Mouse (Mus musculus): ENCODE results near the gene Nrxn2. TPM values are rescaled to one million over a fixed set of nuclear protein-coding genes. Genes with fewer than 3 reads are reported as not detected.

Nrxn2 gene
- polyA plus RNA-seq, 1 experiment: 7.0 TPM

GRCm38 (mm10) chr19:6400096-6401086, 18.1 kb upstream of the Nrxn2 start:
- H3K4me1 ChIP-seq (ENCODE audit: control insufficient read depth, insufficient read depth, low read length): peaks cover 2% of the 10 kb centered on the region
- H3K36me3 ChIP-seq (ENCODE audit: control insufficient read depth, insufficient read depth, low read length, poor library complexity, severe bottlenecking): no peaks in the 10 kb centered on the region
- H3K9ac ChIP-seq (ENCODE audit: low read depth, poor library complexity, severe bottlenecking): peak overlapping the region; percentile 86
- H3K4me3 ChIP-seq (ENCODE audit: low read depth, low read length): peak overlapping the region; percentile 49
- H3K27me3 ChIP-seq (ENCODE audit: control insufficient read depth, insufficient read depth, low read length, poor library complexity, severe bottlenecking): no peaks in the 10 kb centered on the region
- no peak overlapping the region for H3K27ac ChIP-seq (ENCODE audit: insufficient read depth, low read length)
- H3K9me3 ChIP-seq (replicated peaks; ENCODE audit: control insufficient read depth, insufficient read depth, low read length, poor library complexity, severe bottlenecking): no peaks in the 10 kb centered on the region
- TF ChIP-seq CTCF (IDR thresholded peaks at IDR 0.05; ENCODE audit: low read depth, low read length) (no peak), POLR2A (IDR thresholded peaks at IDR 0.05; ENCODE audit: insufficient read depth, low read length) (no peak), EP300 (IDR thresholded peaks at IDR 0.05; ENCODE audit: insufficient read depth, low read depth, low read length) (no peak)

DNA sequence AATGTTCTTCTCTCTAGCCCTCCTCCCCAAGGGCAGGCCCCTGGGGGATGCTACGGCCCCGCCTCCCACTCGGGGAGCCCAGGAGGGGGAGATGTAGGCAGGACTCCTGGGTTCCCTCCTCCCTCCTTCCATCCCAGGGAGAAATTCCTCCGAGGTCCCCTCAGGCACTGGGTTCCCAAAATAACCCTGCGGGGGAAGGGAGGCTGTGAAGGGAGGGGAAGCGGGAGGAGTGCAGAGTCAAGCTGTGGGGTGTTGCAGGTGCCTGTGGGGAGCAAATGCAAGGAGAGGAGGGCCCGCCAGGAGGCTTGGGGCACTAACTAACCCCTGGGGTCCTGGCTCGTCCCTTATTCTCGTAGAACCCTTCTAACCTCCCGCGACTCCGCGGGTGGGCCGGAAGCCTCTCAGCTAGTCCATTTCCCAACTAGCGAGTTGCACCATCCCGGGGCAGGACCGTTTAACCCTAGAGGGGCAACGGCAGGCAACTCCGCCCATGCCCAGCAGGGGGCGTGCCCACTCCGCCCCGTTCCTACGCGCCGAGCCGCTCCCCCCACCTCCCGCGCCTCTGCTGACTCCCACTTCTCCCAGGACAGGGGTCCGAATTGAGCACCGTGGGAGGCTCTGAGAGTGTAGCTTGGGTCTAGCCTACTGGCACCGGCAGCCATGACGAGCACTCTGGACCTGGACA, 17.3 kb upstream of the Nrxn2 start:
- Histone ChIP-seq H3K4me1 (ENCODE audit: control insufficient read depth, insufficient read depth, low read length) (peaks cover 2% of the 10 kb centered on the region), H3K9ac (ENCODE audit: low read depth, poor library complexity, severe bottlenecking) (peak overlapping the region; percentile 2; the same call in 1 of the 2 replicates), H3K4me3 (ENCODE audit: low read depth, low read length) (peak overlapping the region; percentile 70), H3K27me3 (ENCODE audit: control insufficient read depth, insufficient read depth, low read length, poor library complexity, severe bottlenecking) (no peaks in the 10 kb centered on the region), H3K9me3 (replicated peaks; ENCODE audit: control insufficient read depth, insufficient read depth, low read length, poor library complexity, severe bottlenecking) (no peaks in the 10 kb centered on the region), H3K36me3 (ENCODE audit: control insufficient read depth, insufficient read depth, low read length, poor library complexity, severe bottlenecking) (no peaks in the 10 kb centered on the region), H3K27ac (ENCODE audit: insufficient read depth, low read length) (no peak overlapping the region)
- TF ChIP-seq EP300 (IDR thresholded peaks at IDR 0.05; ENCODE audit: insufficient read depth, low read depth, low read length) (0 out of 2 replicates have a peak, but pooled peaks have one; percentile 40), POLR2A (IDR thresholded peaks at IDR 0.05; ENCODE audit: insufficient read depth, low read length) (no peak), CTCF (IDR thresholded peaks at IDR 0.05; ENCODE audit: low read depth, low read length) (peak; percentile 78)

DNA sequence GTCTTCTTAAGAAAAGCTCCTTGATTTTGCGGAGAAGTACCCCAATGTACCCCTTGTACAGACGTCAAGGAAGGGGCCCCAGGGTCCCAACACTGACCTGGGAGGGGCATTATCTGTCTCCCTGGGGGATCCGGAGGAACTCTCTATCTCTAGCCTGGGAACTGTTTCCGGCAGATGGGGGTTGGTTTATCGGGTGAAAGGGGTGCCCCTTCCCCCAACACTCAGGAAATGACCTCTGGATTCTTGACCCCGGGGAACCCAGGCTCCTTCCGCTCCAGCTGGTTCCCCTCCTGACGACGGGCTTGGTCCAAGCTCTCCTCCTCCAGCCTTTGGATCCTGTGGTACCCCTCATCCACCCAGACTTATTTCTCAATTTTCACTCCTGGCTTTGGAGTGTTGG, 16.6 kb upstream of the Nrxn2 start:
- H3K4me3 ChIP-seq (ENCODE audit: low read depth, low read length): peak overlapping the region; percentile 70
- H3K9ac ChIP-seq (ENCODE audit: low read depth, poor library complexity, severe bottlenecking): peak overlapping the region; percentile 2; the same call in 1 of the 2 replicates
- H3K27ac ChIP-seq (ENCODE audit: insufficient read depth, low read length): no peak overlapping the region
- H3K36me3 ChIP-seq (ENCODE audit: control insufficient read depth, insufficient read depth, low read length, poor library complexity, severe bottlenecking): no peaks in the 10 kb centered on the region
- H3K9me3 ChIP-seq (replicated peaks; ENCODE audit: control insufficient read depth, insufficient read depth, low read length, poor library complexity, severe bottlenecking): no peaks in the 10 kb centered on the region
- H3K27me3 ChIP-seq (ENCODE audit: control insufficient read depth, insufficient read depth, low read length, poor library complexity, severe bottlenecking): no peaks in the 10 kb centered on the region
- TF ChIP-seq EP300 (IDR thresholded peaks at IDR 0.05; ENCODE audit: insufficient read depth, low read depth, low read length): 0 out of 2 replicates have a peak, but pooled peaks have one; percentile 37
- TF ChIP-seq CTCF (IDR thresholded peaks at IDR 0.05; ENCODE audit: low read depth, low read length): no peak
- peaks cover 2% of the 10 kb centered on the region for H3K4me1 ChIP-seq (ENCODE audit: control insufficient read depth, insufficient read depth, low read length)

GRCm38 (mm10) chr19:6403869-6404268, 14.7 kb upstream of the Nrxn2 start:
- Histone ChIP-seq H3K9ac (ENCODE audit: low read depth, poor library complexity, severe bottlenecking) (no peak overlapping the region), H3K4me1 (ENCODE audit: control insufficient read depth, insufficient read depth, low read length) (peaks cover 8% of the 10 kb centered on the region), H3K36me3 (ENCODE audit: control insufficient read depth, insufficient read depth, low read length, poor library complexity, severe bottlenecking) (no peaks in the 10 kb centered on the region), H3K9me3 (replicated peaks; ENCODE audit: control insufficient read depth, insufficient read depth, low read length, poor library complexity, severe bottlenecking) (no peaks in the 10 kb centered on the region), H3K27me3 (ENCODE audit: control insufficient read depth, insufficient read depth, low read length, poor library complexity, severe bottlenecking) (no peaks in the 10 kb centered on the region), H3K27ac (ENCODE audit: insufficient read depth, low read length) (no peak overlapping the region), H3K4me3 (ENCODE audit: low read depth, low read length) (no peak overlapping the region)
- TF ChIP-seq POLR2A (IDR thresholded peaks at IDR 0.05; ENCODE audit: insufficient read depth, low read length) (no peak), EP300 (IDR thresholded peaks at IDR 0.05; ENCODE audit: insufficient read depth, low read depth, low read length) (no peak), CTCF (IDR thresholded peaks at IDR 0.05; ENCODE audit: low read depth, low read length) (no peak)

DNA sequence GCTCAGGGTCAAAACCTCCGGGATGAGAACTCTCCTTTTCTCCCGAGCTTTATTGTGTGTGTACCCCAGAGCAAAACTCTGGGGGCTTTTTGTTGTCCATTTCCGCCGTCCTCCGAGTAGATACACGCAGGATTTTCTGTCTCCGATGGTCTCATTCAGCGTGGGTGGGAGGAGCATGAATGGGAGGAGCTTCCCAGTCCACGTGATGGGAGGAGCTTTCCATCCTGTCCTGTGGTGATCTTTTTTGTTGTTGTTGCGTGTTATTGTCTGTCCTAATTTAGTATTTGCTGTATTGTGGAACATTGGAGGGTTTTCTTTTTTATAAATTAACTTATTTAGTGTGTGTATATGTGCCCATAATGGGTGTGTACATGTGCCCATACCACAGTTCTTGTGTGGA, 13.1 kb upstream of the Nrxn2 start:
- H3K4me3 ChIP-seq (ENCODE audit: low read depth, low read length): no peak overlapping the region
- no peaks in the 10 kb centered on the region for H3K36me3 ChIP-seq (ENCODE audit: control insufficient read depth, insufficient read depth, low read length, poor library complexity, severe bottlenecking)
- TF ChIP-seq CTCF (IDR thresholded peaks at IDR 0.05; ENCODE audit: low read depth, low read length) (no peak), POLR2A (IDR thresholded peaks at IDR 0.05; ENCODE audit: insufficient read depth, low read length) (no peak), EP300 (IDR thresholded peaks at IDR 0.05; ENCODE audit: insufficient read depth, low read depth, low read length) (no peak)
- H3K9me3 ChIP-seq (replicated peaks; ENCODE audit: control insufficient read depth, insufficient read depth, low read length, poor library complexity, severe bottlenecking): no peaks in the 10 kb centered on the region
- H3K9ac ChIP-seq (ENCODE audit: low read depth, poor library complexity, severe bottlenecking): no peak overlapping the region
- H3K4me1 ChIP-seq (ENCODE audit: control insufficient read depth, insufficient read depth, low read length): peaks cover 8% of the 10 kb centered on the region
- no peaks in the 10 kb centered on the region for H3K27me3 ChIP-seq (ENCODE audit: control insufficient read depth, insufficient read depth, low read length, poor library complexity, severe bottlenecking)
- H3K27ac ChIP-seq (ENCODE audit: insufficient read depth, low read length): no peak overlapping the region

Data from ES-Bruce4 (cell line).